Mouse (Mus musculus) lung, adult 2 months (tissue): Measurements from ENCODE around the gene Pard6a.

ENCODE experiments used
- CTCF ChIP-seq: fragments of 200-500 bp; IDR thresholded peaks from 2 replicates; pipeline ENCODE4 v1.5.1; 2011; ENCODE audit warnings: mild to moderate bottlenecking, low read length, control low read depth; ENCODE audit not compliant: insufficient read depth
- POLR2A ChIP-seq: fragments of 200-500 bp; IDR thresholded peaks from 2 replicates; pipeline ENCODE4 v1.6.1; 2011; ENCODE audit warnings: low read depth, mild to moderate bottlenecking, control low read depth, low read length, borderline replicate concordance; ENCODE audit errors: extremely low read depth

- TF ChIP-seq POLR2A (no peak), CTCF (no peak)
These were observed 4.0 kb downstream of the Pard6a start for GRCm38 (mm10) chr8:105704955-105705354.
